Mouse (Mus musculus) bone marrow, adult 2 months (tissue): ENCODE measurements around the gene Lpar2.

Source experiments
- CTCF ChIP-seq: fragments of 200-500 bp; IDR thresholded peaks from 2 replicates; pipeline ENCODE4 v1.5.1; 2011; ENCODE audit warnings: low read length, control low read depth; ENCODE audit not compliant: control insufficient read depth, insufficient read depth
- POLR2A ChIP-seq: fragments of 200-500 bp; IDR thresholded peaks from 2 replicates; pipeline ENCODE4 v1.6.1; 2011; ENCODE audit warnings: low read depth, mild to moderate bottlenecking, control low read depth, low read length, borderline replicate concordance; ENCODE audit not compliant: control insufficient read depth

DNA sequence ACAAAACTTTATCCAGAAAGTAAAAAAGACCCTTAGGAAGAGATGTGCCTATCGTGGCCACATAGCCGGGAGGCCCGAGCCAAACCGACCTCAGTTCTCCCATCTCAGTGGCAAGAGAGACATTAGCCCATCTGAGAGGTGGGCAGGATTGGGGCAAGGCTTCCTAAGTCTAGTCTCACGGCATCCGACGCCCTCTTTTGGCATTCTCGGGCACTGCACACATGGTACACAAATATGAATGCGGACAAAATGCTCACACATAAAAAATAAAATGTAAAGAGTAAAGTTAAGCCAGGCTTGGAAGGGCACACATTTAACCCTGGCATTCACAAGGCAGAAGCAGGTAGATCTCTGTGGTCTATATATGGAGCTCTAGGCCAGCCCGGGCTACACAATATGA lies 31.6 kb downstream of the Lpar2 start:
- TF ChIP-seq CTCF (no peak), POLR2A (no peak)
